Mouse (Mus musculus) adrenal gland, postnatal 25 days (tissue): ENCODE measurements around the gene Alg2. TPM values are rescaled to one million over a fixed set of nuclear protein-coding genes. Genes with fewer than 3 reads are reported as not detected.
A peak's percentile ranks its signal among the peaks of the same experiment; 100 is the strongest.

Experiments
- DNase-seq: peaks from one replicate; pipeline ENCODE4 v3.0.0; 2021; ENCODE audit warnings: mixed read lengths
- long read RNA-seq: library from polyadenylated mRNA; stranded (forward); transcript quantifications from one replicate; pipeline ENCODE4 v2.0.0, GENCODE M21; 2021
- total RNA-seq: library from RNA; stranded (reverse); gene quantifications from 2 replicates; pipeline ENCODE4 v1.2.3, GENCODE M21; 2021

Gene Alg2
- 138 and 149 TPM in 2 replicates for total RNA-seq
- long read RNA-seq, transcript Alg2-201 (2 exons, 3,021 nt): major isoform, 125 of 135 reads
- long read RNA-seq, partial matches to known transcripts: 0 of 135 reads
- long read RNA-seq, other reads (novel, unspliced or antisense): 10 of 135 reads

DNA sequence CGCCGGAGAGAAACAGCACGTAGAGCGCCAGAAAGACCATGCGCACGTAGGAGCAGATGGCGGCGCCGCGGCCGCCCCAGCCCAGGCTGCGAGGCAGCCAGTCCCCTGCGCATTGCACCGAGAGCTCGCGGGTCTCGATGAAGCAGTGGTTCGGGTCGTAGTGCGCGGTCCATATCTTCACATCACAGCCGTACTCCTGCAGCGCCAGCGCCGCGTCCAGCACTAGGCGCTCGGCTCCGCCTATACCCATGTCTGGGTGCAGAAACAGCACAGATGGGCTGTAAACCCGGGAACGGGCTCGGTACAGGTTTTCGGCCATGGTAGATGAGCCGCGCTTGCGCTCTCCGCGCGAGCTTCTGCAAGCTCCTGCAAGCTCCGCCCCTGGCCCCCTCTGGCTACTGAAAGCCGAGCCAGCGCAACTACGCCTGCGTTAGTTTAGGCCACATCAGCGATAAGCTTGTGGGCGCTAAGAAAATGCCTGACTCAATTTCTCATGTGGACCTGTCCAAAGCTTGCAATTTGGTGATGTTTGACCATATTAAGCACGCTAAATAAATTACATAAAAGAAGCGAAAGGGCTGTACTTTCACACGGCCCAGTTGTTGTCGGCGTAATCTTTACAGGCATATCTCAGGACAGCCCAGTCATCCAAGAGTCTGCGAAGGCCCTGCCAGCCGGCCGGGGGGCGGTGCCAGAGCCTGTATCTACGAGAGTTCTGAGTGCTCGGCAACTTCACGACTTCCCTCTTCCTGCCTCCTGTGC, at the start of gene Alg2, which contains the start of gene Sec61b:
Gene Alg2 (minus strand): TSS at position 366 of the 762 bp plus-strand sequence.
Gene Sec61b (plus strand): TSS at position 691 of the 762 bp plus-strand sequence.
- DNase-seq: peak; percentile 96

DNA sequence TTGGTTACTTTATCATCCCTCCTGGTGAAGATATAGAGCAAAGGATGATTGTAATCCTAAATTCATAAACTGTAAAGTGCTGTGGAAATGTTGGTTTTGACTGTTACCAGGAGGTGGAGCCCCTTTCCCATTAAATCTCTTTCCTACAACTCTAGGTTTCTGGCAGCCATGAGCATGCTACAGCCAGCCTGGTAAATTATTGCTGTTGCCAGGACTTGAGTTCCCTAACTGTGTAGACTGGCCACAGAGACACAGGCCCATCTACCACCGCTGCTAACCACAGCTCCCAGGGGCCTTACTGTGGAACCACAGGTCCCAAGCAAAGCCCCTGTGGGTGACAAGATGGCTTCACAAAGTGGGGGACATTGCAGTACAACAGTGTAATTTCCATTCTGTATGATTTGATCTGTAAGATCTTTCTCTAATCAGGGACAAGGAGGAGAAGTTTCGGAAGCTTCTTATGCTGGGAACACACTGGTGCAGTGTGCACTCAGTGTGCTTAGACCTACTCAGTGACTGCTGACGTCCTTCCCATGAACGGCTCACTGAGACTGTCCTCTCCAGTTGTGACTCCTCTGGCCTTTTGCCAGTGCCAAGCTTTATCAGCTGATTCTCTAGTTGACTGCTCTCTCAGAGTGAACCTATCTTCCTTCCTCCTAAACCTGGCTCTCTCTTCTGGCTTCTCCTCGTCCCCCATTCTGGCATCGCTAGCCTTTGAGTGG, 47.9 kb upstream of the Alg2 start:
- DNase-seq: peak; percentile 49

DNA sequence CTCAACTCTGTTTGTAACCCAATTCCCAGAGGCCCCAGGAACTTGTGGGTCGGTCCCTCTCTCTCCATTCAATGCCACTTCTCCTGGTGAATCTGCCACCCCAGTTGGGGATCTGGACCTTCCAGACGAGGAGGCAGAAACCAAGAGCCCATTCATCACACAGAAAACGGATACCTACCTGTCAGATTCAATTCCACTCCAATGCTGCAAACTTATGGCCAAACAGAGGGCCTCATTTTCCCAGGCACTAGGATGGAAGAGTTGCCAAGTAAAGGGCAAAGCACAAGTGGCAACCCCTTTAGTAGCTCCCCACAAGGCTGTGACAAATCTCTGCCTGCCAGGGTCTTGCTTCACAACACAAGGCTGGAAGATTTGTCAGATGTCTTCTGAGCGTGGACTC, 45.9 kb upstream of the Alg2 start:
- DNase-seq: no peak

DNA sequence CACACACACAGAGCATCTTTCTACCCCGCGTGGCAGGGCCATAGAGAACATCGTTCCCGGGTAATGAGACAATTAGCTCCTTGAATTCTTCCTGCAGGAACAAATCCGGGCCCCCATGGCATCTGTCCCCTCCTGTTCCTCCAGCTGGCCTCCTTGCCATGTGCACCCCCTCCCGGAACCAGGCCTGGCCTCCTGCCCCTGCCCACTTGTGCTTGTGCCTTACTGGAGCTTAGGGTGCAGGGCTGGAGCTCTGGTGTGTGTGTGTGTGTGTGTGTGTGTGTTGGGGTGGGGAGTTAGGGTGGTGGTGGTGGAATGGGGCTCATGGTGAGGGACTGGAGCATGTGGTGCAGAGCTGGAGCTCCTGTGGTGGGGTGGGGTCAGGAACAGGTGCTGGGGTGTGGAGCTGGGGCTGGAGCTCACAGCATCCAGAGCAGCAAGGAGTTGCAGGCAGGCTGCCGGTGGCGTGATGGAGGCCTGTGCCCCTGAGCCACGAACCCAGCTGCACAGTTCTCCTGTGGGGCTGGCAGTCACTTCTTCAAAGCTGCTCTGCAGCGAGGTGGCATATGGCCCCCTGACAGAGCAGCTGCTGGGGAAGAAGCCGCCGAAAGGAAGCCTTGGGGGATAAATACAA, 44.5 kb upstream of the Alg2 start:
- no peak for DNase-seq

DNA sequence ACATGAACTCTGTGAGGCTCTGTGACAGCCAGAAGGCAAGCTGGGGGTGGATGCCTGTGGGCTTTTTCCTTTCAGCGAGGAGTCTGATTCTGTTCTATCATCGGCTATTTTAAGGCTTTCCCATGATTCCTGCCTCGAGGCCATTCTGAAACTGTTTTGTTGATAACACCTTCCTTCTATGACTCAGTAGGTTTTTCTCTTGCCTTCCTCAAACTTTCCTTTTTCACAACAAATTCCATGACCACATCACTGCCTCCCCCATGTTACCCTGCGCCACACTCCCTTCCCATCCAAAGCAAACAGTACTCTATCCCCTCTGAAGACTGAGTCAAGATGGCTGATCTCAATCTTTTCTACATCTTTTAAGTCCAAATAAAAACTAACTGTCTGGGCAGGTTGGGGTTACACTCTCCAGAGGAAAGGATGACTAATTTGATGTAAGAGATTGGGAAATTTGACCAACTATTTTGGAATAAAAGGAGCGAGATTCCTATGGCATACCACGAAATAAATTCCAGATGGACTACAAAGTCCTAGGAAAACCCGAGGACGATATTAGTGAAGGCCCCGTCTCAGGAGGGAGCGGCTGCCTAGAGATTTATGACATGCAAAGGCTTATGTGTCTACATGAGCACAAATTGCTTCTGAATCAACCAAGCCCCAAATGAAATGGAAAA, 30.8 kb upstream of the Alg2 start:
- no peak for DNase-seq

DNA sequence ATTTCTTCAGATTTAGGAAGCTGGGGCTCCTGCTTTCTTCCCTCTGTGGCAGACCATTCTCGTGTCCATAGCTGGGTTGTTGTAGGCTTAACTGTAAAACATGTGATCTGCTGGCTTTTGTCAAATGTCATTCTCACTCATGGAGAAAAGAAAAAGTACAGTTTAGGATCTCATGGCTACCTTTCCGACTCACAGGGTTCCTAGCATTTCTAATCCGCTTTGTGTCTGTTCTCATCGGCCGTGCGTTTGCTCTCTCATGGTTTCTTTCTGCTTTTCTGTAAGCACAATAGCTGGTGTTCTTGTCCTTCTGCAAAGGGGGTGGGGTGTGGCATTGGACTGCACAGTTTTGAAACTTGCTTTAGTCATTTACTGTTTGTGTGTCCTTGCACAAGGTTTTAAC, 28.9 kb upstream of the Alg2 start:
- DNase-seq: no peak

DNA sequence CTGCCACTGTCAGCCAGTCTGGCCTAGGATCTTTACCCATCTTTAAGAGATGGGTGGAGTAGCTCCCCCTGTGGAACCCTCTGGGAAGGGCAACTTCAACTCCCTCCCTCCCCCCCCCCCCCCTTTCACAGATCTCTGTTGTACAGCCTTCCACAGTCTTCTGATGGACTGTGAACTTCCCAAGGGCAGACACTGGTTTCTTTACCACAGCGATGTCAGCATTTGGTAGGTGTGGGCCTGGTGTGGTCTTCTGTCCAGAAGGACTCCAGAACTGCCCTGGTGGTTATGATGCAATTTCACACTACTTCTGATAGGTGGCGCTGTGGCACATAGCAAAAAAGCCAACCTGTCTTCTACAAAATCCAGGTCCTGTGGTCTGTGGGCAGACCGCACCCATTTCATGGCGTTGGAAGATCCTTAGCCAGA, 28.4 kb upstream of the Alg2 start:
- peak; percentile 34 for DNase-seq

DNA sequence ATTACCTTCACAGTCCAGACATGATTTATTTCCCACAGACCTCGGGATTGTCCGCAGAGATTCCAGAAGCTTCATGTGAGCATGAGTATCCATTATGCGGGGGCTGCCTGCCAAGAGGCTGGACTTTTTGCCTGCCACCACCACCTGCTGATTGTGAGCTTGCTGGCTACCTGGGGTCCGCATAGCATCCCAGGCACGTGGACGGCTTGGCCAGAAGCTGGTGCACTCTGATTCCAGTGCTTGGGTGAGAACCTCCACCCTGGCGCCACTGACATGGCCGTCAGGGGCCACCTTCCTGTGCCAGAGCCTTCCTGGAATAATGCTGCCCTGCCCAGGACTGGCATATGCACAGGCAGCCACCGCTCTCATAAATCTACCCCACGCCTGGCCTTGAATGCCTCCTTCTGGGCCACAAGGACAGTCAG, 25.0 kb upstream of the Alg2 start:
- DNase-seq: peak; percentile 61

DNA sequence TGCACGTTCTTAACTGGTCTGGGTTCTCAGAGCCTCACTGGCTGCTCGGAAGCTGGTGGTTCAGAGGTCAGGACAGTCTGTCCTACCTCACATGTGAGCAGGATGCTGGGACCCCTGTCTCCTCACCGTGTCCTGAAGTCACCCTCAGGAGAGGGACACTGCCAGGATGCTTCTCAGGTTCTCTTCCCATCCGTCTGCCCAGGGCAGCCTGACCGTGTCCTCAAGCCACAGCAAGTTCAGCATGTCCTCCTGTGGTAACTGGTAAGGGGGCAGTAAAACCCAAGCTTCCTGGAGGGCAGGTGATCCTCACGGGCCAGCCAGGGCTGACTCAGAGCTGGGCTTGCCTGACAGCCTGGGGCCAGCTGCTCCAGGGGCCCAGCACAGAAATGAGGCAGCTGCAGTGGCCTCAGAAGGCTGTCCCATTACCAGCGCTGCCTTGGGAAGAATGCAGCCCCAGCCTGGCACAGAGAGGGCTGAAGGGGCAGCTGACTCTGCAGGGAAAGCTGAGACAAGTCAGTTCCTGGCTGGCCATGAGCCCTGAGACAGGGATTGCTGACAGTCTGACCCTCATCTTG, 23.8 kb upstream of the Alg2 start:
- DNase-seq: peak; percentile 21

DNA sequence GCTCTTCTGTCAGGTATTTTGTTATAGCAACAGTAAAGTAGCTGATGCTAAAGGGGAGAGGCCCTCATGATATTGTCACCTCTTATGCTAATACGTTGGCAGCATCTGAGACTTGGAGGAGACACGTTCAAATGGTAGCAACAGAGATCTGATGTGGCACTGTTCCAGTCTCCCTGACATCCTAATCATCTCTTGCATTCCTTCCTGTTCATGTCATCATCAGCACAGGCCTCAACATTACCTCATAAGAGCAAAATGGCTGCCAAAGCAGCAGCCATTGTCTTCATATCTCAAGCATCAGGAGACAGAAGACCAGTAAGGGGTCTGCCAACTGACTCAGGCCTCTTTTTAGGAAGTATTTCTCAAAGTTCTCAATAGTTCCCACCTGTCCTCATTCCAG, 20.6 kb upstream of the Alg2 start:
- no peak for DNase-seq

DNA sequence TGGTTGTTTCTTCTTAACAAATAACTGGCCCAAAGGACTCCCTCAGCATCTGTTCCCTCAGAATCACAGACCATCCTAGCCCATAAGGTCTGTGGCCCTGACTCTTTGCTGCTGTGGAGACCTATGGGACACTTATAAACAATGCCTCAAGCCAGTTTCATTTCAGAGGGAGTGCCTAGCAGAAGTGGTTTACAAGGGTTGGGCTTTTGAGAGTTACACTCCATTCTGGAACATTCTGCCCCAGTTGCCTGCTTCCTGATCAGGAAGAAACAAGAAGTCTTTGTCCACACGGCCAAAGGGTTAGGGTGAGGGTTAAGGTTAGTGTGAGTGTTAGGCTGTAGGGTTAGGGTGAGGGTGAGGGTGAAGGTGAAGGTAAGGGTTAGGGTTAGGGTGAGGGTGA, 20.0 kb upstream of the Alg2 start:
- DNase-seq: no peak

DNA sequence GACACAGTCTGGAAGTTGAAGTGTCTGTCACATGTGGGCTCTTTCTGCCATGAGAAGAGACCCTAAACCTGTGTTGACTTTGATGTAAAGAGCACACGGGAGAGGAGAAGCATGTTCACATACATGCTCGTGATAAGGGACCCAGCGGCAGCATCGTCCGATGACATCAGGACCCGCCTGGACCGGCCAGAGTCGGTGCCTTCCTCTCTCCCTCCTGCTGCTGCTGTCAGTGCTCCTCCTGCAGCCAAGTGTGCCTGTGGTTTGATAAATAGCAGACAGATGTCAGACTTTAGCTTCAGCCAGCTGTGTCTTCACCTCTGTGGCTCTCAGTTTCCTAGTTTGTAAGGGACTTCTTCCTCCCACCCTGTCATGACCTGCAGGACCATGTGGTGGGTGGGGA, 19.3 kb upstream of the Alg2 start:
- no peak for DNase-seq

DNA sequence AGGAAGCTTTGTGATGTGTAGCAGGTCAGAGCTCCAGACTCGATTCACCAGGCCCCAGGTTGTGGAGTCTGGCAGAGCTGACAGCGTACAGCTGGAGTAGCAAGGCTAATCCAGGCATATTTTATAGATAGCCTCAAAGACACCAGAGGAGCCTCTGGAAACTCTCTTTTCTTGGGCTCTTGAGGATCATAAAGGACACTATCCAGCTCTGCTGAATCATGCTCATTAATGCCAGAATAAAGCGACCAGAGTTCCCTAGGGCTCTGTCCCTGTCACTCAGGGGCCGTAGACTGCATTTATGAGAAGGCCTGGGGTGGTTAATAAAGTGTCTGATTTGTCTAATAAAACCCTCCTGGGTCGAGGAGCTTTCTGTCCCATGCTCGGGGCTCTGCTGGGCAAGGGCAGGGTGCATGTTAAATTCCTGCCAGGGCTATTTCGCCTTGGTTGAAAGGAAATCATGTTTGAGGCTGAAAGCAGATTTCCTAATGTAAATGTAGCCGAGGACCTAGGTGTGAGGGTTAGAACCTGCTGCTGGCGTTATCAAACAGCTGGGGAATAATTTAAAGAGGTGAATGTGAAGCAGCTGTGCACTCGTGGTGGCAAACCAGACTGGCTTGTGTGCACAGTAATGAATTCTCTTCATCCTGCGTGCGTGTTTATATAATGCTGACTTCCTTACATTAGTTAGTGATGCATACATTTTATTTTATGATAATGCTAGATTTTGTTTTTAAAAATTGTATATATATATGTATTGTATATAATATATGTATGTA, 18.4 kb upstream of the Alg2 start:
- no peak for DNase-seq

DNA sequence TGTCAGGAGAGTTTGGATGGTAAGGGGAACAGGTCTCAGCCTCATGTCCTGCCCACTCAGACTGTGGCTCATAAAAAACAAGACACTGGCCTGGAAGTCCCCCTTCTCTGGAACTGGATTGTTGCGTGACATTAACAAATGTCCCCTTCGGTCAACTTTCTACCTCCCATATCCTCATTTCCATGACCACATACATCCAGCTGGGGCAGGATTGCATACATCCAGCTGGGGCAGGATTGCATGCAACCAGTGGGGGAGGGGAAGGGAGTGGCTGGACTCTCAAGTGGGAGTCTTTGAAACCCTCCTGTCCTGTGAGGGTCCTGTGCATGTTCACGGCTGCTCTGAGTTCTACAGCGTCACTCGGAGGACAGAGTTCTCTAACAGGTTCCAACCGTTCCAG, 17.1 kb upstream of the Alg2 start:
- no peak for DNase-seq

DNA sequence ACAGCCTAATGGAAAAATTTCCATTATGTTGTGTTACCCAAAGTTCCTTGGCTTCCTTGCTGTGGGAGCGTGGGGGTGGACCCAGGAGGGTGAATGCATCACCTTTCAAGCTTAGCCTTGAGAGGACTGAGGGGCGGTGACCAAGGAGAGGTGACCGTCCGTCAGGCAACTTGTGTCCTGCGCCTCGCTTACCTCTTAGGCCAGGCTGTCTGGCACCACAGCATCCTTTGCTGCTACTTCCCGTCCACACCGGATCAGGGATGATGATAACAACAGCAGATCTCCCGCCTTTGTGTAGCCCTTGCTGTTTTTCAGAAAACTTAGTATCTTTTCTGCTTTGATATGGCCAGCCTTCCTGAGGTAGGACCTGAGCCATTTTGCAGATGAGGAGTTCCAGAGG, 6.4 kb upstream of the Alg2 start:
- no peak for DNase-seq

DNA sequence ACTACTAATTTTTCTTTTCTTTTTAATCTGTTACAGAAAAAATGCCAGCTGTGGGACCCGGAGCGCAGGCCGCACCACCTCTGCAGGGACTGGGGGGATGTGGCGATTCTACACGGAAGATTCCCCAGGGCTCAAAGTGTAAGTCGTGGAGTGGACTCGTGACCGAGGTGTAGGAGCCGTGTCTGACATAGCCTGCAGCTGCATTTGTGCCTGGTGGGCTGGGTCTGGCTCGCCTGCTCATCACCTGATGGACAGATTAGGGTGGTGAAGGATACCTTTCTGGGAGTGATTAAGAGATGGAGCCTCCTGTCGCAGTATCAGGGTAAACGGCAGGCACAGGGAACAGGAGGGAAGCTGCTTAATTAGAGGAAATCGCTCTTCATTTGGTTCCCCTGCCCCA, 6.0 kb upstream of the Alg2 start:
- DNase-seq: no peak

DNA sequence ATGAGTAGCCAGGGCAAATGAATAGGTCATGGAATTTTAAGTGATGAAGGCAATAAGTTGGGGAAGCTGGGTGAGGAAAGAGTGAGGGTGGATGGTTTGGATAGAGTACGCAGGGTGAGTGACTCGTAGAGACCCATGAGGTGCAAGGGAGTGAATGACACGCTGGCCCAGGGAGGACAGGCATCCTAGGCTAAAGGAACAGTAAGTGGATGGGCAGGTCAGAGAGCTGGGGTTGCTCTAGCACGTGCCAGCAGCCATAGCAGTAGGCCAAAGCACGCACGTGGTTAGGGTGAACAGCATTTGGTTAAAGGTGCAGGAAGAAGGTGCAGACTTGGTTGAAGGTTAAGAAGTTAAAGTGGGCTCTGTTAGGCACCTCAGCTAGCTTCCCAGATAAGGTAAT, 3.4 kb upstream of the Alg2 start:
- DNase-seq: no peak

DNA sequence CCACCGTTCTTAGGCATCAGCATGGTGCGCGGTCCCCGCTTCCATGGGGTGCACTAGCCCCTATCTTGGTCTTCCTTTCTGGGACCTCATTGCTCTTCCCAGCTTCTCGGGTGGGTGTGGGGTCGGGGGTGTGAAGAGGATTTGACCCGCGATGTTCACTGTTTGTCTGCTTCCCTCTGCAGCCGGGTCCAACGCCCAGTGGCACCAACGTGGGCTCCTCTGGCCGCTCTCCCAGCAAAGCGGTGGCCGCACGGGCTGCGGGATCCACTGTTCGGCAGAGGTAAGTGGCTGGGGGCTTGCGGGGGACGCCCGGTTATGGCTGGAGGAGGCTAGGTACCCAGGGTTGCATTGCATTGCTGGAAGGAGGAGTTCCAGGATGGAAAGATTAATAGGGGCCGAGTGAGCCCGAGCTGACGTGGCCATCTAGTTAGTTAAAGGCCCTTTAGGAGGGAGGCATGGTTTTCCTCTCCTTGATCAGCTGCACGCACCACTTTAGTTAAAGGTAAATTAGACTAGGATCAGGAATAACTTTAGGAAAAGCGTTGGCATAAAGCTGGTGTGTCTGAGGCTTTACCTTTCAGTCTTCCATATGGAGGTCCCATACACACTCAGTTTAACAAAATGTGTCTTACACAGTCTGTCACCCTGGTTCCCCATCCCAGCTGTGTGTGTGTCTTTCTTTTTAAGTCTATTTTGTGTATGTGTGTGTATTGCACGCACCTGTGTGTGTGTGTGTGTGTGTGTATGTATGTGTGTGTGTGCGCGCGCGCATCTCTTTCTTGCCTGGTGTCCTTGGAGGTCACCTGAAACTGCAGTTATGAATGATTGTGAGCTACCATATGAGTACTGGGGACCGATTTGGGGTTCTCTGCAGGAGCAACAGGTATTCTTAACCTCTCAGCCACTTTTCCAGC, 854 bp upstream of the Alg2 start:
- DNase-seq: peak; percentile 31

DNA sequence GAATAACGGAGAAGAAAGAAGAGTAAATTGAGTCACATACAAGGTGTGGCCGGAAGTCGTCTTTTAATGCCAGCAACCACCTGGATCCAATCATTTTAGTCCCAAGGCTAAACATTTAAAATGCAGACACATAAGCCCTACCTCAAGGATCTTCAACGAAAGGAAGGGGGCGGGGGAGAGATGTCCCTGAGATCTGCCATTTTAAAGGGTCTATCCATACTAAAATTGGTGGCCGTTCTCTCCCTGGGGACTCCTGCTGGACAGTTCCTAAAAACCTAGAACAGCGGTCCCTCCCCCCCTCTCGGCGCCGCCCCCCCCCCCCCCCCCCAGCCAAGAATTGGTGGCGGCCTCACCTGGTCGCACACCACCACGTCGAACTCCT, 556 bp downstream of the Alg2 start:
- DNase-seq: no peak

DNA sequence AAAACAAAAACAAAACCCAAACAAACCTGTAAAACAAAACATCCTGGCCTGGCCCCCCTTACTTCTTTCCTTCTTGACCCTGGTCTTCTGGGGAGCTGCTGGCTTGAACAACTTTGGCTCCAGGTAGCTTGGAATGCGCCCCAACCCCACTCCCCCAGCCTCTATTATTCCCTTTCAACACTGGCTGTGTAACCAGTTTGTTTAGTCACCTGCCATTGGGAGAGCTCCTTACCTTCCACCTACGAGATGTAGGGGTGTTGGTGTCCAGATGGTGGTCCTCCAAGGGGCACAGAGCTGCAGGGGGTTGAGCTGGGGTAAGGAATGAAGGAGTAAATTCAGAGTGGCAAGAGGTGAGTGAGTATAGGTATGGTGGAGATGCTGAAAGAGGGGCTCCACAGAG, 6.9 kb downstream of the Alg2 start:
- DNase-seq: no peak
